20 mouse cellular contexts compared by ENCODE assay signal in the genomic region with DNA sequence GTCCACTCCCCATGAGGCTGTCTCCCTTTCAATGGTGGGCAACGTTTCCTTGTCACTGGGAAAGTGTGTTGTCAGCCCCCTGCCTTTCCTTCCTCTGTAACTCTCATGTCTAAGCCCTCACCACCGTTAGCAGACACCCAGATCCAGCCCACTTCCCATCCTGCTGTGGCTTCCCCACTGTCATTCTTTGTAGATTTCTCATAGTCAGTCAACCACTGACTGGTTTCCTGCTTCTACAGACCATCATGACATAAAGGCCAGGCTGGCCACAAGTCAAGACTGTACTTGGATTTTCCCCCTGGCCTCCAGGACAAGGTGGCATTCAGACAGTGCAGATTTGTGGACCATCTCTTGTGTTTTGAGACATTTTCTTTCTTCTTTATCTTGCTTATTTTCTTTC. TPM values are rescaled to one million over a fixed set of nuclear protein-coding genes. Genes with fewer than 3 reads are reported as not detected.
A peak's percentile ranks its signal among the peaks of the same experiment; 100 is the strongest.
DNase-seq lines count a peak whose midpoint lies in the region; ATAC-seq and TF ChIP-seq lines count a peak whose summit lies in the region.
"Had no signal": no experiment of that assay in that cellular context is flagged by ENCODE, and none has a peak within 500 bp of the region (broad histone marks: within the 10 kb centered on the region; RNA-seq: fewer than 3 reads in every experiment).

No protein-coding gene starts in this region.

- TF ChIP-seq CTCF in Patski (IDR thresholded peaks at IDR 0.05) = no peak

- peak; percentile 7 for DNase-seq in 416B (ENCODE audit: low read depth)
- DNase-seq in Patski (ENCODE audit: low read depth, low spot score) = peak; percentile 48
- no peak for DNase-seq in embryo, embryonic 10 days (ENCODE audit: low spot score)
- DNase-seq in gastrocnemius, postnatal 36 days = no peak
- DNase-seq in adipocyte (ENCODE audit: low spot score) = no peak
- DNase-seq in testis, postnatal 10 days (ENCODE audit: low spot score) = no peak
- DNase-seq: adrenal gland, postnatal 14 days; cerebellum, adult 11 months; cerebellum, adult 8-10 months; cerebellum, postnatal 14 days; gastrocnemius, adult 2 months; gastrocnemius, postnatal 25 days; heart, adult 18-20 months; heart, postnatal 14 days; kidney, adult 2 months had no signal

- POLR2A ChIA-PET in Patski (lab: Charles Lee) = no interaction called here

- peak; percentile 66 for ATAC-seq in Patski
- peak; percentile 89 for ATAC-seq in granulocyte monocyte progenitor cell, adult 5-6 weeks (replicated peaks; ENCODE audit: poor library complexity, severe bottlenecking)
- peak; percentile 86 for ATAC-seq in megakaryocyte progenitor cell, adult 5-6 weeks (replicated peaks; ENCODE audit: poor library complexity)
- ATAC-seq: forebrain, embryonic 13.5 days; hindbrain, embryonic 16.5 days had no signal

- H3K27me3 ChIP-seq in Patski = no peaks in the 10 kb centered on the region
- H3K27me3 ChIP-seq: embryonic facial prominence, embryonic 13.5 days; forebrain, embryonic 13.5 days had no signal

- CTCF ChIA-PET in Patski (lab: Charles Lee) = interaction anchor here (4.0 kb wide), 1 partner anchor 278 kb away, joined by 39 read pairs; a partner anchor contains a TSS

- in situ Hi-C loops in Patski (cut with MboI; ENCODE audit: low pct_unique_long_range_greater_than_20kb) = loop anchor here (5.0 kb wide), 1 partner anchor 122 kb away; no protein-coding TSS in a partner anchor

- intact Hi-C loops in gastrocnemius, postnatal 36 days (cut with DNase I) = no loop called here

RNA-seq across cellular contexts. Expression of a gene that starts 47.7 kb away (rescaled TPM):
- 0.08 TPM for polyA plus RNA-seq in Patski (2021)
- not detected in 2 replicates for total RNA-seq in granulocyte monocyte progenitor cell, adult 5-6 weeks (2014; fragmentation: Nextera tagmentation)
- not detected in 2 replicates for total RNA-seq in granulocyte monocyte progenitor cell, adult 5-6 weeks (2017)
- total RNA-seq in megakaryocyte progenitor cell, adult 5-6 weeks (2015) = 0.10 TPM in 1 of 2 replicates, not detected in the other
- total RNA-seq in megakaryocyte progenitor cell, adult 5-6 weeks (2017) = 0.14 TPM in 1 of 2 replicates, not detected in the other
- 1 to 10 TPM in 1 of 2 experiments, under 1 TPM in 1; 0.69 to 1.4 TPM for total RNA-seq in gastrocnemius, postnatal 36 days (2021)

Comparison
In these comparisons a context has a peak if more than half of its experiments do, and no peak if none do; other contexts are left out.
1. DNase-seq: peak in 416B (single experiment) and Patski (single experiment); none in embryo, embryonic 10 days (single experiment), gastrocnemius, postnatal 36 days (0 of 2), adipocyte (single experiment) and testis, postnatal 10 days (single experiment).
2. Peak in every context shown above with its lines, with median percentiles within 50 percentile points of each other: ATAC-seq.